Mouse (Mus musculus) megakaryocyte, embryonic 14.5 days (primary cell): ENCODE measurements around the gene Myo6.

Source experiments
- FLI1 ChIP-seq: IDR thresholded peaks from 2 replicates; pipeline ENCODE4 v1.6.1; 2012; ENCODE audit warnings: low read length, inconsistent platforms, mixed read lengths
- GATA1 ChIP-seq: IDR thresholded peaks from 3 replicates; pipeline ENCODE4 v1.6.1; 2012; ENCODE audit warnings: mixed read lengths, low read length, inconsistent platforms, borderline replicate concordance

DNA sequence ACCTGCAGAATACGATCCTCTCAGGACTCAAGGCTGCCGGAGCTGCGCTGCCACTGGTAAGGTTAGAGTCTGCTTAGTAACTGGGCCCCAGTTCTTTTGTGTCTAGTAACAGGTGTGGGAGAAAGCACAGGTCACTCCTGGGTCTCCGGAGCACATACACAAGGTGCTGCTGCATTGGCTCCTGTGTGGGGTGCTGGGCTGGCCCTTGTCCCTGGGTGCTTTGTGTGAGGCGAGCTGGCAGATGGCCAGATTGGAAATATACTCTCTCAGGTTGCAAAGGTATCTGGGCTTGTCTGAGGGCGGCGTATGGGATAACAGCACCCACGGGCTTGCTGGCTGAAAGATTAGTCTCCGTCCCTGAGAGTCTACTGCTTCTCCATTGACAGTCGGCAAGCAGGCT lies 27.5 kb downstream of the Myo6 start:
- TF ChIP-seq GATA1 (no peak), FLI1 (no peak)
